Mouse (Mus musculus): ENCODE measurements around the gene 1700016K19Rik. TPM values are rescaled to one million over a fixed set of nuclear protein-coding genes. Genes with fewer than 3 reads are reported as not detected.

1700016K19Rik gene
- polyA plus RNA-seq, 1 experiment from 2014 or later = 0.26 TPM

DNA sequence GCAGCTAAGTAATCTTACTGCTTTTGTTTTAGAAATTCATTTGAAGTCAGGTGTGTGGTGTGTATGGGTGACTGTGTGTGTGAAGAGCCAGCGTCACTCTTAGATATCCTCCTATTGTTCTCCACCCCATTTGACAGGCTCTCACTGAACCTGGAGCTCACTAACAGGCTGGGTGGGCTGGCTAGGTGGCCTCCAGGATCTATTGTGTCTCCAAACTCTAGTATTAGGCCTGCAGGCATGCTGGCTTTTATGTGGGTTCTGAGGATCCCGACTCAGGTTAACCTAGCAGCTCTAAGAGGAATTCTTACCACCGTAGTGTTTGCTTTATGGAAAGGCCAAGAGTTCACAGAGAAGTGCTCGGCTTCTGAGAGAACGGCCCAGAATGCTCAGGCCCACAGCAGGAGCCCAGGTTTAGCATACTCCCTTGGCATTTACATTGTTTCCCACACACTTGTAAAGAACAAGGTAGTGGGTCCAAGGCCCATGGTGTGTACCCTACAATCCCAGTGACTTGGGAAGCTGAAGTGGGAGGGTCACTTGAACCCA lies 51.3 kb downstream of the 1700016K19Rik start:
- no peaks in the 10 kb centered on the region for H3K9me3 ChIP-seq (replicated peaks)
- WGBS = 64% methylated on average over 5 of the region's 5 CpGs
- H3K27ac ChIP-seq (ENCODE audit: poor library complexity, severe bottlenecking) = no peak overlapping the region
- H3K9ac ChIP-seq = no peak overlapping the region
- H3K4me3 ChIP-seq = no peak overlapping the region
- no peaks in the 10 kb centered on the region for H3K27me3 ChIP-seq (replicated peaks)
- ATAC-seq (ENCODE audit: insufficient number of reproducible peaks, low FRiP score) = no peak
- no peak overlapping the region for H3K4me2 ChIP-seq
- no peaks in the 10 kb centered on the region for H3K4me1 ChIP-seq (replicated peaks)
- H3K36me3 ChIP-seq = peaks cover 17% of the 10 kb centered on the region; the same call in 1 of the 2 replicates

DNA sequence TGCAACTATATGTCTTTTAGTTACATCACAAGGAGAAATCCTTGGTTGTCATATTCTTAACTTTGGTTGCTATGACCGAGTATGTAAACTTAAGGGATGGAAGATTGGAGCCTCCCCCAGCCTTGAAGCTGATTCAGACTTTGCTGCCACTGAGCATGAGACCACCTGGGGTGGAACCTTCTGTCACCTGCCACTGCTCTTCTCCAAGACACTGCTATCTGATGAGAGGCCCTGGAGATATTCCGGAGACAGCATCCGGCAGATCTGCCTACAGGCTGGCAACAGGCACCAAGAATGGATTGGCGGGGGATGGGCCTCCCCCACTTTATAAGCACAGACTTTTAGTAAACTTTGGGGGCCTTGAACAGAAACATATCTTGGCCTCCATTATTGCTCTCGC lies 52.8 kb downstream of the 1700016K19Rik start:
- H3K9ac ChIP-seq = no peak overlapping the region
- H3K4me1 ChIP-seq (replicated peaks) = no peaks in the 10 kb centered on the region
- H3K27me3 ChIP-seq (replicated peaks) = no peaks in the 10 kb centered on the region
- 87% methylated on average over 5 of the region's 5 CpGs for WGBS
- no peak for ATAC-seq (ENCODE audit: insufficient number of reproducible peaks, low FRiP score)
- no peaks in the 10 kb centered on the region for H3K9me3 ChIP-seq (replicated peaks)
- H3K36me3 ChIP-seq = peaks cover 7% of the 10 kb centered on the region; the same call in 1 of the 2 replicates
- no peak overlapping the region for H3K4me2 ChIP-seq
- no peak overlapping the region for H3K4me3 ChIP-seq
- no peak overlapping the region for H3K27ac ChIP-seq (ENCODE audit: poor library complexity, severe bottlenecking)

Other genes with a start within 250 kb of the 1700016K19Rik start
- 0.08 and 0.15 TPM in 2 replicates for gene Doc2b, start 203.9 kb upstream of the 1700016K19Rik start, polyA plus RNA-seq (2016; fragmentation: Nextera tagmentation; extraction: Ambion mirVana)
- 6.2 and 7.1 TPM in 2 replicates for gene Rph3al, start 61.5 kb upstream of the 1700016K19Rik start, polyA plus RNA-seq (2016; fragmentation: Nextera tagmentation; extraction: Ambion mirVana)
- gene Rflnb, start 27.9 kb downstream of the 1700016K19Rik start, polyA plus RNA-seq (2016; fragmentation: Nextera tagmentation; extraction: Ambion mirVana) = 10.3 and 11.8 TPM in 2 replicates
- gene Vps53, start 179.7 kb downstream of the 1700016K19Rik start, polyA plus RNA-seq (2016; fragmentation: Nextera tagmentation; extraction: Ambion mirVana) = 32.2 and 34.2 TPM in 2 replicates
- 28.3 and 28.7 TPM in 2 replicates for gene Fam57a, start 179.8 kb downstream of the 1700016K19Rik start, polyA plus RNA-seq (2016; fragmentation: Nextera tagmentation; extraction: Ambion mirVana)
- gene Dbil5, start 217.7 kb downstream of the 1700016K19Rik start, polyA plus RNA-seq (2016; fragmentation: Nextera tagmentation; extraction: Ambion mirVana) = 0.64 and 0.72 TPM in 2 replicates
- gene Gemin4, start 217.8 kb downstream of the 1700016K19Rik start, polyA plus RNA-seq (2016; fragmentation: Nextera tagmentation; extraction: Ambion mirVana) = 19.0 and 25.7 TPM in 2 replicates
- gene Mrm3, start 243.8 kb downstream of the 1700016K19Rik start, polyA plus RNA-seq (2016; fragmentation: Nextera tagmentation; extraction: Ambion mirVana) = 20.4 and 24.2 TPM in 2 replicates
- gene Glod4, start 243.8 kb downstream of the 1700016K19Rik start, polyA plus RNA-seq (2016; fragmentation: Nextera tagmentation; extraction: Ambion mirVana) = 111 TPM in 2 replicates